Mouse (Mus musculus) effector memory CD4-positive, alpha-beta T cell, adult 7 months (primary cell): ENCODE data around the gene Gtpbp4. TPM values are rescaled to one million over a fixed set of nuclear protein-coding genes. Genes with fewer than 3 reads are reported as not detected.

Source experiments
- polyA plus RNA-seq: library from polyadenylated mRNA; unstranded; fragments of 100-300 nt; shearing (Covaris generic); gene quantifications from one replicate; pipeline ENCODE4 v1.2.1, GENCODE M21; 2017

The Gtpbp4 gene
- 102 TPM for polyA plus RNA-seq

GRCm38 (mm10) chr13:8995990-8996786, at the start of gene Gtpbp4:
TSS of gene Gtpbp4 (minus strand) at chr13:8996083.

GRCm38 (mm10) chr13:8952563-8952962, 43.3 kb downstream of the Gtpbp4 start, which contains the start of gene Idi2:
TSS of gene Idi2 (plus strand) at chr13:8952863.

GRCm38 (mm10) chr13:8948131-8948530, 47.8 kb downstream of the Gtpbp4 start, which contains the start of gene Gm9745:
TSS of gene Gm9745 (minus strand) at chr13:8948231.

Other genes starting within 250 kb of the Gtpbp4 start
- gene Wdr37, start 124.2 kb downstream of the Gtpbp4 start, polyA plus RNA-seq, result 51.9 TPM
- 39.4 TPM for gene Idi1, start 110.6 kb downstream of the Gtpbp4 start, polyA plus RNA-seq
- not detected for gene Gm9745, start 47.9 kb downstream of the Gtpbp4 start, polyA plus RNA-seq
- not detected for gene Idi2, start 43.2 kb downstream of the Gtpbp4 start, polyA plus RNA-seq
- gene Larp4b, start 97.8 kb upstream of the Gtpbp4 start, polyA plus RNA-seq, result 64.0 TPM